Mouse (Mus musculus) embryo, embryonic 11 days (tissue): ENCODE measurements at regions not wholly inside any gene's neighbourhood (a gene's known extent, or its start where the extent isn't known, plus 50 kb on each side); places are given as distances from the start of the nearest gene placed in this dataset.

ENCODE experiments used
- DNase-seq: peaks from one replicate; pipeline ENCODE4 v3.0.0-alpha.2; 2015

- no peak for DNase-seq
These were observed 49.9 kb upstream of the Eed start for GRCm38 (mm10) chr7:90030486-90031250.

- no peak for DNase-seq
These were observed 52.3 kb upstream of the Eed start for GRCm38 (mm10) chr7:90033086-90033485.

GRCm38 (mm10) chr7:90033640-90034312 lies 53.0 kb upstream of the Eed start:
- no peak for DNase-seq

GRCm38 (mm10) chr7:90034498-90034897 lies 53.7 kb upstream of the Eed start:
- no peak for DNase-seq

GRCm38 (mm10) chr7:90035396-90035795 lies 54.6 kb upstream of the Eed start:
- no peak for DNase-seq

- DNase-seq: no peak
These were observed 57.0 kb upstream of the Eed start for GRCm38 (mm10) chr7:90037736-90038135.

GRCm38 (mm10) chr7:90039504-90039903 lies 58.7 kb upstream of the Eed start:
- DNase-seq: no peak

GRCm38 (mm10) chr7:90040581-90041340 lies 60.0 kb upstream of the Eed start:
- no peak for DNase-seq

- peak; percentile 44 for DNase-seq
These were observed 60.8 kb upstream of the Eed start for GRCm38 (mm10) chr7:90041565-90042024.

- no peak for DNase-seq
These were observed 61.6 kb upstream of the Eed start for GRCm38 (mm10) chr7:90042364-90042763.

GRCm38 (mm10) chr7:90043526-90043925 lies 62.7 kb upstream of the Eed start:
- DNase-seq: no peak

- DNase-seq: peak; percentile 21
These were observed 63.4 kb upstream of the Eed start for GRCm38 (mm10) chr7:90044100-90044698.

- DNase-seq: no peak
These were observed 64.5 kb upstream of the Eed start for GRCm38 (mm10) chr7:90045208-90045800.

GRCm38 (mm10) chr7:90046228-90046627 lies 65.4 kb upstream of the Eed start:
- no peak for DNase-seq

GRCm38 (mm10) chr7:90046862-90047261 lies 66.1 kb upstream of the Eed start:
- DNase-seq: no peak

- DNase-seq: peak; percentile 37
These were observed 67.9 kb upstream of the Eed start for GRCm38 (mm10) chr7:90048401-90049307.

GRCm38 (mm10) chr7:90049831-90050237 lies 69.1 kb upstream of the Eed start:
- DNase-seq: peak; percentile 18

- DNase-seq: no peak
These were observed 74.2 kb upstream of the Eed start for GRCm38 (mm10) chr7:90054795-90055511.

GRCm38 (mm10) chr7:90057947-90058346 lies 72.1 kb upstream of the Picalm start:
- no peak for DNase-seq

GRCm38 (mm10) chr7:90058636-90059035 lies 71.4 kb upstream of the Picalm start:
- no peak for DNase-seq

- no peak for DNase-seq
These were observed 70.8 kb upstream of the Picalm start for GRCm38 (mm10) chr7:90059249-90059628.
